Mouse (Mus musculus): ENCODE measurements around the gene Smarca2. TPM values are rescaled to one million over a fixed set of nuclear protein-coding genes. Genes with fewer than 3 reads are reported as not detected.

Gene Smarca2
- polyA plus RNA-seq, 1 experiment, result 58.9 TPM

- H3K4me3 ChIP-seq (ENCODE audit: insufficient read depth, low read length), result no peak overlapping the region
- TF ChIP-seq CTCF (IDR thresholded peaks at IDR 0.05; ENCODE audit: low read depth, low read length) (no peak), POLR2A (IDR thresholded peaks at IDR 0.05; ENCODE audit: borderline replicate concordance, low read depth, low read length) (no peak)
- peaks cover 18% of the 10 kb centered on the region for H3K4me1 ChIP-seq (ENCODE audit: control insufficient read depth, insufficient read depth, low read length)
- H3K27ac ChIP-seq (ENCODE audit: insufficient read depth, low read depth, low read length), result no peak overlapping the region
These were observed 8.1 kb downstream of the Smarca2 start for GRCm38 (mm10) chr19:26612995-26613394.

- no peak for TF ChIP-seq CTCF (IDR thresholded peaks at IDR 0.05; ENCODE audit: low read depth, low read length)
- TF ChIP-seq POLR2A (IDR thresholded peaks at IDR 0.05; ENCODE audit: borderline replicate concordance, low read depth, low read length), result no peak
- Histone ChIP-seq H3K4me3 (ENCODE audit: insufficient read depth, low read length) (no peak overlapping the region), H3K27ac (ENCODE audit: insufficient read depth, low read depth, low read length) (no peak overlapping the region), H3K4me1 (ENCODE audit: control insufficient read depth, insufficient read depth, low read length) (peaks cover 13% of the 10 kb centered on the region)
These were observed 8.8 kb downstream of the Smarca2 start for GRCm38 (mm10) chr19:26613665-26614064.

- H3K4me1 ChIP-seq (ENCODE audit: control insufficient read depth, insufficient read depth, low read length), result peaks cover 8% of the 10 kb centered on the region; the same call in 1 of the 2 replicates
- H3K27ac ChIP-seq (ENCODE audit: insufficient read depth, low read depth, low read length), result no peak overlapping the region
- TF ChIP-seq CTCF (IDR thresholded peaks at IDR 0.05; ENCODE audit: low read depth, low read length) (no peak), POLR2A (IDR thresholded peaks at IDR 0.05; ENCODE audit: borderline replicate concordance, low read depth, low read length) (no peak)
- H3K4me3 ChIP-seq (ENCODE audit: insufficient read depth, low read length), result no peak overlapping the region
These were observed 11.4 kb downstream of the Smarca2 start for GRCm38 (mm10) chr19:26616271-26616670.

- no peak overlapping the region for H3K27ac ChIP-seq (ENCODE audit: insufficient read depth, low read depth, low read length)
- peaks cover 12% of the 10 kb centered on the region for H3K4me1 ChIP-seq (ENCODE audit: control insufficient read depth, insufficient read depth, low read length)
- TF ChIP-seq CTCF (IDR thresholded peaks at IDR 0.05; ENCODE audit: low read depth, low read length) (no peak), POLR2A (IDR thresholded peaks at IDR 0.05; ENCODE audit: borderline replicate concordance, low read depth, low read length) (no peak)
- H3K4me3 ChIP-seq (ENCODE audit: insufficient read depth, low read length), result no peak overlapping the region
These were observed 12.4 kb downstream of the Smarca2 start for GRCm38 (mm10) chr19:26617287-26617686.

- Histone ChIP-seq H3K4me1 (ENCODE audit: control insufficient read depth, insufficient read depth, low read length) (peaks cover 6% of the 10 kb centered on the region), H3K27ac (ENCODE audit: insufficient read depth, low read depth, low read length) (no peak overlapping the region), H3K4me3 (ENCODE audit: insufficient read depth, low read length) (no peak overlapping the region)
- TF ChIP-seq POLR2A (IDR thresholded peaks at IDR 0.05; ENCODE audit: borderline replicate concordance, low read depth, low read length) (no peak), CTCF (IDR thresholded peaks at IDR 0.05; ENCODE audit: low read depth, low read length) (no peak)
These were observed 25.9 kb downstream of the Smarca2 start for GRCm38 (mm10) chr19:26630712-26631235.

GRCm38 (mm10) chr19:26632228-26632627 lies 27.4 kb downstream of the Smarca2 start:
- Histone ChIP-seq H3K4me3 (ENCODE audit: insufficient read depth, low read length) (no peak overlapping the region), H3K4me1 (ENCODE audit: control insufficient read depth, insufficient read depth, low read length) (peaks cover 6% of the 10 kb centered on the region), H3K27ac (ENCODE audit: insufficient read depth, low read depth, low read length) (no peak overlapping the region)
- TF ChIP-seq POLR2A (IDR thresholded peaks at IDR 0.05; ENCODE audit: borderline replicate concordance, low read depth, low read length), result no peak
- no peak for TF ChIP-seq CTCF (IDR thresholded peaks at IDR 0.05; ENCODE audit: low read depth, low read length)

- Histone ChIP-seq H3K4me3 (ENCODE audit: insufficient read depth, low read length) (no peak overlapping the region), H3K4me1 (ENCODE audit: control insufficient read depth, insufficient read depth, low read length) (peaks cover 16% of the 10 kb centered on the region), H3K27ac (ENCODE audit: insufficient read depth, low read depth, low read length) (no peak overlapping the region)
- TF ChIP-seq POLR2A (IDR thresholded peaks at IDR 0.05; ENCODE audit: borderline replicate concordance, low read depth, low read length) (no peak), CTCF (IDR thresholded peaks at IDR 0.05; ENCODE audit: low read depth, low read length) (no peak)
These were observed 35.7 kb downstream of the Smarca2 start for GRCm38 (mm10) chr19:26640556-26640955.

GRCm38 (mm10) chr19:26641269-26641668 lies 36.4 kb downstream of the Smarca2 start:
- H3K4me3 ChIP-seq (ENCODE audit: insufficient read depth, low read length), result no peak overlapping the region
- H3K27ac ChIP-seq (ENCODE audit: insufficient read depth, low read depth, low read length), result no peak overlapping the region
- TF ChIP-seq CTCF (IDR thresholded peaks at IDR 0.05; ENCODE audit: low read depth, low read length), result no peak
- H3K4me1 ChIP-seq (ENCODE audit: control insufficient read depth, insufficient read depth, low read length), result peaks cover 19% of the 10 kb centered on the region

- peaks cover 27% of the 10 kb centered on the region for H3K4me1 ChIP-seq (ENCODE audit: control insufficient read depth, insufficient read depth, low read length)
- no peak overlapping the region for H3K27ac ChIP-seq (ENCODE audit: insufficient read depth, low read depth, low read length)
- no peak for TF ChIP-seq POLR2A (IDR thresholded peaks at IDR 0.05; ENCODE audit: borderline replicate concordance, low read depth, low read length)
- no peak for TF ChIP-seq CTCF (IDR thresholded peaks at IDR 0.05; ENCODE audit: low read depth, low read length)
- no peak overlapping the region for H3K4me3 ChIP-seq (ENCODE audit: insufficient read depth, low read length)
These were observed 38.2 kb downstream of the Smarca2 start for GRCm38 (mm10) chr19:26643011-26643410.

GRCm38 (mm10) chr19:26643936-26644335 lies 39.1 kb downstream of the Smarca2 start:
- Histone ChIP-seq H3K4me1 (ENCODE audit: control insufficient read depth, insufficient read depth, low read length) (peaks cover 27% of the 10 kb centered on the region), H3K4me3 (ENCODE audit: insufficient read depth, low read length) (no peak overlapping the region), H3K27ac (ENCODE audit: insufficient read depth, low read depth, low read length) (no peak overlapping the region)
- no peak for TF ChIP-seq CTCF (IDR thresholded peaks at IDR 0.05; ENCODE audit: low read depth, low read length)
- TF ChIP-seq POLR2A (IDR thresholded peaks at IDR 0.05; ENCODE audit: borderline replicate concordance, low read depth, low read length), result no peak

- H3K4me3 ChIP-seq (ENCODE audit: insufficient read depth, low read length), result no peak overlapping the region
- peaks cover 27% of the 10 kb centered on the region for H3K4me1 ChIP-seq (ENCODE audit: control insufficient read depth, insufficient read depth, low read length)
- H3K27ac ChIP-seq (ENCODE audit: insufficient read depth, low read depth, low read length), result no peak overlapping the region
- TF ChIP-seq CTCF (IDR thresholded peaks at IDR 0.05; ENCODE audit: low read depth, low read length) (no peak), POLR2A (IDR thresholded peaks at IDR 0.05; ENCODE audit: borderline replicate concordance, low read depth, low read length) (no peak)
These were observed 40.2 kb downstream of the Smarca2 start for GRCm38 (mm10) chr19:26645016-26645415.

Measured in bone marrow macrophage, adult 2 months (primary cell).